ENCODE assay signal across 8 mouse cellular contexts in the genomic region with DNA sequence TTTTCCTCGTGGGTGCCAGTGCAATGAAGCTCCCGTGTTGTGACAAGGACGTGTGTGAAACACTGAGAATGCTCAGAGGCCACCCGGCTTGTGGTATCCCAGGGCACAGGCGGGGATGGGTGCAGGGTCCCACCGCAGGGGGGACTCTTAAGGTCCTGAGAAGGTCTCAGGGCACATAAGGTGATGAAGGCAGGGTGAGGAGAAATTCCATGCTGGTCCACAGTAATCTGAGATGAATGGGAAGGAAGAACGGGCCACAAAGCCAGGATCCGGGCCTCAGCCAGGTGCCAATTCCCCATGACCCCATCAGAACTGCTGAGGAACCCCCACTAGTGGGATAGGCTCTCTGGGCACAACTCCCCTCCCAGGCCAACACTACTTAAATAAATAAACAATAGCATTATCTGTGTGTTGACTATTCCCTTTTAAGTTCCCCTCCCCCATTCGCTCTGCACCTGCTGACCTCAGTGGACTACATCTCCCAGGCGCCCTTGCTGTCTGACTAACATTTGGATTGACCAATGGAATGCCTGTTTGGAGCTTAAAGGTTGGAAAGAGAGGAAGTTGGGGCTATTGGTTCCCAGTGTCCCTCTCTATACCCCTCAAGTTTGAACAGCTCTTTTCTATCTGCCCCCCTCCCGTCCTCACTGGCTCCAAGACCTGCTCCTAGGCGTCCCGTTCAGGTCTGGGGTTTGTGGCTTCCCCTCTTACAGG. TPM values are rescaled to one million over a fixed set of nuclear protein-coding genes. Genes with fewer than 3 reads are reported as not detected.
DNase-seq lines count a peak whose midpoint lies in the region; ATAC-seq and TF ChIP-seq lines count a peak whose summit lies in the region.

No protein-coding gene starts in this region.

- no peak for DNase-seq in left cerebral cortex, adult 2 months (ENCODE audit: extremely low spot score in 1 of 2, low spot score in 2 of 2)
- no peak for DNase-seq in left cerebral cortex, adult 18-20 months (ENCODE audit: low spot score in 2 of 2)
- DNase-seq in embryo, embryonic 10.5 days (ENCODE audit: low spot score) = peak; percentile 79
- DNase-seq in kidney, postnatal 10 days = peak; percentile 66
- peak; percentile 59 for DNase-seq in lung, postnatal 25 days (ENCODE audit: low spot score)
- peak; percentile 67 for DNase-seq in testis, postnatal 10 days (ENCODE audit: low spot score)
- DNase-seq in spleen, adult 18-20 months = no peak

- intact Hi-C loops in left cerebral cortex, adult 2 months (cut with DNase I) = no loop called here

- WGBS in heart, embryonic 13.5 days = 37% methylated on average over 13 of the region's 13 CpGs

- peaks cover 42% of the 10 kb centered on the region for H3K27me3 ChIP-seq in heart, embryonic 13.5 days (replicated peaks)

- ATAC-seq in heart, embryonic 13.5 days (ENCODE audit: extremely low read depth, insufficient number of reproducible peaks, low FRiP score, low TSS enrichment) = no peak

- 0 out of 2 replicates have a peak overlapping the region, but pooled peaks have one; percentile 32 for H3K27ac ChIP-seq in left cerebral cortex, adult 2 months
- H3K27ac ChIP-seq in heart, embryonic 13.5 days (replicated peaks) = no peak overlapping the region

- H3K9ac ChIP-seq in heart, embryonic 13.5 days = peak overlapping the region; percentile 48; the same call in 1 of the 2 replicates

- 0 out of 2 replicates have a peak overlapping the region, but pooled peaks have one; percentile 26 for H3K4me3 ChIP-seq in left cerebral cortex, adult 2 months
- peak overlapping the region; percentile 33 for H3K4me3 ChIP-seq in heart, embryonic 13.5 days

- no peak for TF ChIP-seq CTCF in left cerebral cortex, adult 2 months (IDR thresholded peaks at IDR 0.05)

- H3K9me3 ChIP-seq in heart, embryonic 13.5 days = peaks cover 5% of the 10 kb centered on the region

- peak overlapping the region; percentile 60 for H3K4me2 ChIP-seq in heart, embryonic 13.5 days

- no peaks in the 10 kb centered on the region for H3K36me3 ChIP-seq in heart, embryonic 13.5 days

- H3K4me1 ChIP-seq in heart, embryonic 13.5 days = peaks cover 21% of the 10 kb centered on the region

RNA-seq across cellular contexts. Expression of a gene that starts 4.4 kb away (rescaled TPM):
- 100 to 1,000 TPM; 194 to 215 TPM for total RNA-seq in left cerebral cortex, adult 2 months (2021)
- 100 to 1,000 TPM; 192 to 210 TPM for total RNA-seq in left cerebral cortex, adult 18-20 months (2021)
- polyA plus RNA-seq in heart, embryonic 13.5 days (2015; fragmentation: Nextera tagmentation; extraction: Ambion mirVana) = 4.5 and 4.8 TPM in 2 replicates

RNA-seq across cellular contexts. Expression of a gene that starts 46.5 kb away (rescaled TPM):
- total RNA-seq in left cerebral cortex, adult 2 months (2021) = 1 to 10 TPM in 1 of 2 experiments, under 1 TPM in 1; 0.86 to 1.4 TPM
- 1 to 10 TPM; 1.3 to 2.0 TPM for total RNA-seq in left cerebral cortex, adult 18-20 months (2021)
- polyA plus RNA-seq in heart, embryonic 13.5 days (2015; fragmentation: Nextera tagmentation; extraction: Ambion mirVana) = 7,724 and 9,145 TPM in 2 replicates

Comparison
In these comparisons a context has a peak if more than half of its experiments do, and no peak if none do; other contexts are left out.
1. DNase-seq: peak in embryo, embryonic 10.5 days (single experiment), kidney, postnatal 10 days (single experiment), lung, postnatal 25 days (single experiment) and testis, postnatal 10 days (single experiment); none in left cerebral cortex, adult 2 months (0 of 2), left cerebral cortex, adult 18-20 months (0 of 2) and spleen, adult 18-20 months (0 of 2).